Mouse (Mus musculus) right cerebral cortex, postnatal 25 days (tissue): ENCODE results near the gene Slc24a4.
"Not testable (repeated sequence)": the region's sequence is repeated elsewhere in the genome, so short reads cannot be mapped to it uniquely, and the experiment has no call there.

Experiments
- DNase-seq: peaks from one replicate; pipeline ENCODE4 v3.0.0; 2022

The Slc24a4 gene

DNA sequence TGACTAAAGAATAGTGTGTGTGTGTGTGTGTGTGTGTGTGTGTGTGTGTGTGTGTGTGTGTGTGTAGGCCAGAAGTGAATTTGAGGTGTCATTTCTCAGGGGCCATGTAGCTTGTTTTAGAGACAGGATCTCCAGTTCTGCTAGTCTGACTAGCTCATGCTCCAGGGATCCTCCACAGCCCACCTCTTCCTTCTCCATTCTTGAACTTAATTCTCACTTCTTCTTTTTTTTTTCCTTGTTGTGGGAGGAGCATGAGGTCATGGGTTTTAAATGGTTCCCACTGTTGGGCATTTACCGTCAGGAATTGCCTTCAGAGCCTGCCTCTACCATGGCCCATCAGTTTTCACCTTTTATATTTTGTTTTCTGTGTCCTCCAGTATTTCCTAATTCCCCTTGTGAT is 124.0 kb downstream of the Slc24a4 start:
- DNase-seq: no peak

DNA sequence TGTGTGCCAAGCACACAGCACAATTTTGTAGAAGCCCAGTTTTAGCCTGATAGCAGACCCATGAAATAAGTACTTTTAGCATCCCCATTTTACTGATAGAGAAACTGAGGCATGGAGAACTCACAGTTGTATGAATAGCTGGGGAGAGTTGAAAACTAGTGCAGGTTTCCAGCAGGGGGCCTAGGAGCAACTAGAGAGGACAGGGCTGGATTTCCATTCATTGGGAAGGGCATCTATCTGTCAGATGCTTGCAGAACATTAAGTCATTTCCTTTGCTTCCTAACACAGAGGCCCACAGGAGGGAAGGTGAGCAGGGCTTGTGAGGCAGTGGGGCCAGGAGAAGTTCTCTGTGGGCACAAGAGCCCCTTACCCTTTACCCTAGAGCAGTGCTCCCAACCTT is 126.5 kb downstream of the Slc24a4 start:
- no peak for DNase-seq

DNA sequence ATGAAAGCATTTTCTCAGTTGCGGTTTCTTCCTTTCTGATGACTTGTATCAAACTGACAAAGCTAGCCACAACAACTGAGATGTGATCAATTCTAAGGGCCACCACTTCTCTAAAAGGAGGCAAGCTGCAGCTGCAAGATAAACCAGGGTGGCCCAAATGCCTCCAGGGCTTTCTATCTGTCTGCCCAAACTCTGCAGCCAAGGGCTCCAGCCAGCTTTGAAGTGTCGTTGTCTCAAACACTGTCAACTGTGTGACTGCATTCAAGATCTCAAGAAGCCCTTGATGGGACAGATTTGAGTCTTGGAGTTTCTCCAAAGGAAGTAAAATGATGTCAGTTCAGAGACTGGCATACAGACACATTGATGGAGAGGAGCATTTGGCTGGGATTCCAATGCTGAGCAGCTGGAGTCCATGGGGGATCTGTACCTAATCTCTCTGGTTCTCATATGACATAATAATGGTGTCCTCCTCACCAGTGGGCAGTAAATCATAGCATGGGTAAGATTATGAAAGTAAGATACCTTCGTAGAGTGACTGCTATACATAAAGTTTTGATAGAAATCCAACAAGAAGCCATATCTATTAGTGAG is 130.1 kb downstream of the Slc24a4 start:
- DNase-seq: no peak

DNA sequence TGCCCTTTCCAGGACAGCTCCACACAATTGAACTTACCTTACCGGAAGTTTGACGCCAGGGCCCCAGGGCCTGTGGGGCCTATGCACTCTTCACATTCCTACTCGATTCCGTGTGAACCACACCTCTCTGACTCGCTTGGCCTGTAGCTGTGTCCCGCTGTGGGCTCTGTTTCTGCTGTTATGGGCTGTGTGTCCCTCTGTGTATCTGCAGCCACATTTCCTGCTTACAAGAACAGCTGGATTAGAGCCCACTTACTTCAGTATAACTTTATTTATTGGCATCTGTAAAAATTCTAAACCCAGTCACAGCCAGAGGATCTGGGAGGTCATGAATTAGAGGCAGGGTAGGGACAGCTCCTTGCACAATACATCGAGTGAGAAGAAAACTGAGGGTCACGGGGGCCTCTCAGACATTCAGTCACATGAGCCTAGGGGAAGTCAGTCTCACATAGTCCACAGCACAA is 133.4 kb downstream of the Slc24a4 start:
- DNase-seq: no peak

DNA sequence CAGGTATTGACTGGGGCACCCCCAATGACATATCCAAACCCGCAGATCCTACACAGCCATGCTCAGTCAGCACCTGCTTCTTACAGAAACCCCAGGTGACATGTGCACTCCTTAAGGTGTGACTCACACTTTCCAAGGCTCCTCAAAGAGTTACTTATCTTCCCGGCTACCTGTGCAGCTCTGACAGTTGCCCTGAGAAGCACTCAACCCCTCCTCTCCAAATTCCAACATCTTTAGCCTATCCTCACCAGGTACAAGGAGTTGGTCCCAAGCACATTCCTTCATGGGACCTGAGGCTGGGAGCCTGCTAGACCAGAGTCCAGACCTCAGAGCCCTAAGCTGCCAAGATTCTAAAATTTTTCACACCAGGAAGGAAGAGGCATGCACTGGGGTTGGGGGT is 134.3 kb downstream of the Slc24a4 start:
- no peak for DNase-seq

DNA sequence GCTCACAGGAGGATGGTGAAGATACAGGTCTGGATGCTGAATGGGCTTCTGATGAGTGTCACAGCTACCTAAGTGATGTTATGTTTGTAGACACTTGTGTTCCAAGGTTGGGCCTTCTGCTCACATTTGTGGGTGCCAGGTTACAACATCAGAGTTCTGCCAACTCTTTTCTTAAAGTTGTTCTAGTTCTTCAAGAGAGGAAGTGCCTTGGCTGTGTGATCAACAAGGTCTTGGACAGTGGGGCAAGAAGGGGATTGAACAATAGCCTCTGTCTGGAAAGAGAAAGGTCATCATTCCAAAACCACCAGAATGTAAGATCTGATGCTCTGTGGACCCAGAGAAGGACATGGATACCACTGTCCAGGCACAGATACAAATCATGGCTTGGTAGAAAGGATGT is 134.7 kb downstream of the Slc24a4 start:
- no peak for DNase-seq

DNA sequence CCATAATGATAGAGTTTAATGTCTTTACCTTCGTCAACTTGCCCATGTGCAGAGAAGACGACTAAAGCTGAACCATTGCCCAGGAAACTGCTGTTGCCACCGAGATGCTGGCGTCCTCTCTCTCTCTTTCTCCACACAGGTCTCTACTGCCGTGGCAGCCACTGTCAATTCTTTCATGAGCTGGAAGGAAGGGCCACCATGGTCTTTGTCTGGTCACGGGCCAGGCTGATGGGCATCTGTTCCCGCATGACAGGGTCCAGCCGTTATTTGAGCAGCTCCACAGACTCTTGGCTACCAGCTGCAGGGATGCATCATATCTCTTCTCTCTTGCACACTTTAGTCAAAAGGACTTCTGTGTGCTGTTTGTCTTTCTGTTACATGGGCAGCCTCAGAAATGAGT is 137.9 kb downstream of the Slc24a4 start:
- no peak for DNase-seq

DNA sequence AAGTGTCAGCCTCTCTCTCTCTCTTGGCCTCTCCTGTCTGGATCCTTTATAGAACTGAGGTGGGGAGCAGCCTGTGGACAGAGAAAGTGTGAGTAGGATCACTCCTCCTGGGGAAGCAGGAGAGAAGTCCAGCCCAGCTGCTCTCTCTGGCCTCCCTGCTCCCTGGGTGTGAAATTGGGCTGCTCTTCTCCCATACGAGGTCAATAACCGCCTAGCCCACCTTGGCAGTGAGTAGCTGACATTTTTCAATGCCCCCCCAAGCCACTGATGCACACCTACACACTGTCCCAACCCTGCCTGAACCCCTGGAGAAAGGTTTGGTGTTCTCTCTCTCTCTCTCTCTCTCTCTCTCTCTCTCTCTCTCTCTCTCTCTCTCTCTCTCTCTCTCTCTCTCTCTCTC is 140.6 kb downstream of the Slc24a4 start:
- DNase-seq: no peak

DNA sequence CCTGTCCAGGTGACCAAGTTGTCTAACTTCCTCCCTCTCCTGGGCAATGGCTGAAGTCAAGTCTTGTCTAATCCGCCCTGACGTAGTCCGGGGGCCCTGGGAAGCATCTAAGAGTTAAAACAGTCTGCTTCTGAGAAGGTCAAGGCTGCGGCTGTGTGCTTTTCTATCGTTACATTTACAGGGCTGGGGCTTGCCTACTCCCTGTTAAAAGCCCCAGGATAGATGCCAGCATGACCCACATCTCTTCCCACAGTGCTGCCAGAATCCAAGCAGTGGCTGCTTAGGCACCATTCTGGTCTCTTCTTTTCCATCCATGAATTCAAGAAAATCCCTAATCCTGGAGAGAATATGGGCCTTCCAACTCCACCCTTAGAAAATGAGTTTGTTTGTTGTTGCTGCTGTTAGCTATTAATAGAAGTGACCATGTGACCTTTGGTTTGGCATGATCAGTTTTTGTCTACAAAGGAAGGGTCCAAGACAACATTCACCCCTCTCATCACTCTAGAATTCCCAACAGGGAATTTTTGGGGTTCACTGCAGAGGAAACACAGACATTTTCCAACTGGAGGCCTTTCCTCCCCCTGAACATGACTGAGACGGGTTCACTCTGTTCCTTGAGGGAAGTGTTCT is 142.4 kb downstream of the Slc24a4 start:
- DNase-seq: no peak

DNA sequence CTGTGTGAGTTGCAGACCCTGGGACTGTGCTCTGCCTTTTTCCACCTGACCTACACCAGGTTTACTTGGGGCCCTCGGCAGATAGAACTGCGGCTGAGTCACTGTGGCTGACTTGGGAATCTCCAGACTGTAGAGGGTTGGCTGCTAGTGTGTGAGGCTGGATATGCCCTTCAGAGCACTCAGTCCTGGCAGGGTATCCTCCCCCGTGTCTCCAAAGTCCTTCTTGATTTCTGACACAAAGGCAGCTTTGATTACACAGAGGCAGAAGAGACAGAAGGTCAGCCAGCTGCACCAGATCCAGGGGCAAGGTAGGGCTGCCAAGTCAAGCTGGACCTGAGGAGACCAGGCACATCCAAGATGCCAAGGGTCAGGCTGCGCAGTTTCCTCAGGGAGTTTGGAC is 142.9 kb downstream of the Slc24a4 start:
- no peak for DNase-seq

DNA sequence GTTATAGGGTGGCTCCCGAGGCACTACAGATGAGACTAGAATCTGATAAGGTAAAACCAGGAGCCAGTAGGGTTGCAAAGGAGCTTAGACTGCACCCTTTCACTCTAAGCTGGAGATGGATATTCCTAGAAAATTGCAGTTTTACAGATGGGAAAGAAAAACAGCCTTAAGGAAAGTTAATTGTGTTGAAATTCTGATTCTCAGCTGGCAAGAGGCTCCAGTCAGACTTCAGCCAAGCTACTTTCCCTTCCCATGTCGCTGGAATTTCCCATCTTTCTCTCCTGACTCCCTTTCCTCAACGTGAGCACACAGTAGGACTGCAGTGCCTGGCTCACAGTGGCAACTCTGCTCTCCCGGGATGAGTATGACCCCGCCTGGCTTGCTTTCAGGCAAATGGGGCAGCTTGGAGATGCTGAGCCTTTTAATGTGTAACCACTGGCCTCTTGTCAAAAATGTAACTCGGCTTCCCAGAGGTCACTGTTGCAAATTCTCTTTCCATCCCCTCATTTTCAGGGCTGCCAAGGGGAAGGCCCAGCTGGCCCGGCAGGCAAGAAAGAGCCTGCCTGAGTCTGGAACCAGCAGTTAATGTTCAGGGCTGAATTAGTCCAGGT is 147.4 kb downstream of the Slc24a4 start:
- no peak for DNase-seq

DNA sequence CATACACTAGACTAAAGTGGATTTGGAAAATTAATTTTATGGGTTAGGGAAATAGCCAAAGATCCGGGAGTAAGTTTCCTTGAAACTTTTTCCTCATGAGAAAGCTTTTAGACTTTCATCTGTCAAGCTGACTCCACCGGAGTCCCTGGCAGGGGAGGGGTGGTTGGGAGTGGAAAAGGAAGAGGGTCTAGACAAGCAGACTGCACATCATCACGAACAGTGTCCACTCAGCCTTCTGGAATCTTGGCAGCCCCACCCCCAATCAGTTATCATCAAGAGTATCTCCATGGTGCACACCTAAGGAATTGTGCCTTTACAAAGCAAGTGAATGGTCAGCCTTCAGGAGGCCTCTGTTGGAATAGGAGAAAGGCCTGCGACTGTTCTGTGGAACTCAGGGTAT is 151.8 kb downstream of the Slc24a4 start:
- DNase-seq: not testable (repeated sequence)

DNA sequence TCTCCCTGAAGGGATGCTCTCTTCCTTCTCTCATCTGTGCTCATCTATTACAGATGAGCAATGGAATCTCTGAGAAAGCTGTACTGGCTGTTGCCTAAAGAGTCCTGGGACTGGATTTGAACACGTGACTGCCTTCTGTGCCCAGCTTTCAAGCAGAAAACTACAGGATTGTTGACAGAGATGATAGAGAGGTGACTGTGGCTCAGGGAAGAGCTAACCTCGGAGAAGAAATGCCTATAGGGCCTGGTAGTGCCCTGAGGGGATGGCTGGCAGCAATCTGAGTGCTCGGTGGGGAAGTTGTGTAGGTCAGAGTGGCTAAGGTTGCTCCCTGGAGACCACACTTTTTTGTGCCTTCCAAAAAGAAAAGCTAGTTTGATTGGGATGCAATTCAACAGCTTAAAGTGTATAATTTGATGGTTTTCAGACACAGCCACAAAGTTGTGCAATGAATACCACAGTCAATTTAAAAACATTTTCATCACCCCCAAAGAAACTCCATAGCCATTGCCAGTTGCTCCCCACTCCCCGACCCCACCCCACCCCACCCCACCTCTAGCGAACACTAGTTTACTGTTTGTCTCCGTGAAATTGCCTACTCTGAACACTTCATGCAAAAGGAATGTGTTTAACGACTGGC is 152.5 kb downstream of the Slc24a4 start:
- no peak for DNase-seq

DNA sequence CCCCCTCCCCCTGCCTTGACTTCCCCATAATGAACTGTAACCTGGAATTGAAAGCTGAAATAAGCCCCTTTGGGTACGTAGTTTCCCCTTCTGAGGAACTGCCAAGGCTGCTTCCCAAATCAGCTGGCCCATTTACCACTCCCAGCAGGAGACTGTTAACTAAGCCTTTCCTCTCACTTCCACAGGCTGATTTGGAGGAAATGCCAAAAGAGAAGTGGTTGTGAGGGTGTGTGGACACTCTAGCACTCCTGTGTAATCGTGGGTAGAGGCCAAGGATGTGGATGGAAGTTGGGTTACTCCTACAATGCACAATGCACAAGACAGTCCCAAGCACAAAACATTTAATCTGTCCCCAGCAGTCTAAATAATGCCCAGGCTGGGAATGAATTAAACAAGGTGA is 153.6 kb downstream of the Slc24a4 start:
- no peak for DNase-seq

DNA sequence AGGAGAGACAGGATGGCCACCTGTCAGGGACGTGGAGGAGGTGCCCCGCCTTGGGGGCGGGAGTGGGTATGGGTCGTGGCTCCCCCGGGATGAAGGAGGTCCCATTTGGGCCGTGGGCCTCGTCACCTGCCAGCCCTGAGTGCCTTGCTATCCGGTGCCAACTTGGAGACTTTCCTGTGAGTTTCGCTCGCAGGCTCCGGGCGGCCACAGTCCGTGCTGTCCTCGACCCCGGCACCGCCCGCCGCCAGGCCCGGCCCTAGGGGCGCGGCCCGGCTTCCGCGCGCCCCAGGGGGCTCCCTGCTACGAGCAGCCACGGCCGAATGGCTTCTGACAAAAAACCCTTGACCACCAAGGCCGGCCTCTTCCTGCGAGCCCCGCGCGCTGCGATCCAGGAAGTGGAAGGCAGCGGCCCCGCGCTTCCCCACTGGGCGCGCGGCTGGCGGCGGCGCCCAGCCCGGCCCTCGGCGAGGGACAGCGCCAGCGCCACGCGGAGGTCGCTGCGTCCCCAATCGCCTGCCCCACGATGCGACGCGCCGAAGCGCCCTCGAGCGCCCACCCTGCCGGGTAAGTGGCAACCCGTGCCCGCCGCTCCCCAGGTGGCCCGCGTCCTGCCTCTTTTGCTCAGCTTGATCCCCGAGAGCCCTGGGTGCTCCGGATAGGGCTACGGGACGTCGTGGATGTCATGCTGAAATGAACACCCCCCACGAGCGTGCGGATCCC is 154.4 kb downstream of the Slc24a4 start, which contains the start of gene Rin3:
TSS of gene Rin3 (plus strand) at position 286 of the 720 bp plus-strand sequence.
- no peak for DNase-seq

DNA sequence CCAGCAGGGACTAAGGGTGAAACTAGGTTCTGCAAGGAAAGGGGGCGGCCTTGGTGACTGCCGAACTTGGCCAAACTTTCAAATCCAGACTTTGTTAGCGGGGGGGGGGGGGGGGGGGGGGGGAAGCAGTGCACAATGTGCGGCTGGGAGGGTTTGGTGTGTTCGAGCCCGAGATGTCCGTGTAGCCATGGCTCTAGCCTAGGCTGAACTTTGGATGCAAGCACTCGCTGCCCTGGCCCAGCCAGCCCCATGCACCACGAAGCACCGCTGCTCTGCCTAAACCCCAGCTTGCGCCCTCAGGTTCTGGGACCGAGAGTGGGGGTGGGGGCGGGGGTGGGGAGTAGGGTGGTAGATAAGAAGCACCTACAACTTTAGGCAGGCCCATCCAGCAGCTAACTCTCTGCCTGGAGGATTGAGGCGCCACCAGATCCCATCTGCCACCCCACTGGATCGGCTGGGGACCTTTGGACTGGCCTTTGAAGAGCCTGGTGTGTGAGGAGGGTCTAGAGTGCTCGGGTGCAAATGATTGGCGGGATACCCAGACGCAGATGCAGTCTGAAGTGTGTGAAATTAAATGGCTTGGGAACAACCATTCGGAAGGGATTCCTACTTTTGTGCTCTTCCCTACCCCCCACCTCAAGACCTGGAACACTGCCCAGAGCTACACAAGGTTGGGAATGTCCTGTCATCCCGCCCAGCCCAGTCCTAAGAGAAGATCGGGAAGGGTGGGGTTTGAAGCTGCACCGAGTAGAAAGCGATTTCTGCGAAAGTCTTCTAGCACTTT is 155.1 kb downstream of the Slc24a4 start:
- no peak for DNase-seq

DNA sequence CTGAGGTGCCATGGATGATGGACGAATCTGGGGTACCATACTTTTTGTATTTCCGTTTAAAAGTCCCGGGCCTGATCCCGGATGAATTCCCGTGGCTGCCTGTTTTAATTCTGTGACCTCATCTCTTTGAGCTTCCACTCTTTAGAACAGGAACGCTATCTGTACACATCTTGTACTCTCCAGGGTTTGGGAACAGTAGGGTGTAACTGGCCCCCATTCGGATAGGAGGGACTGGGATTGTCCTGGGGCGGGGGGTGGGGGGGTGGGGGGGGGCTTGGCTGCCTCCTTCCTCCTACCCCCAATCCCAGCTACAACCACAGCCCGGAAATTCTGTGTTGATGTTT is 155.7 kb downstream of the Slc24a4 start:
- no peak for DNase-seq

DNA sequence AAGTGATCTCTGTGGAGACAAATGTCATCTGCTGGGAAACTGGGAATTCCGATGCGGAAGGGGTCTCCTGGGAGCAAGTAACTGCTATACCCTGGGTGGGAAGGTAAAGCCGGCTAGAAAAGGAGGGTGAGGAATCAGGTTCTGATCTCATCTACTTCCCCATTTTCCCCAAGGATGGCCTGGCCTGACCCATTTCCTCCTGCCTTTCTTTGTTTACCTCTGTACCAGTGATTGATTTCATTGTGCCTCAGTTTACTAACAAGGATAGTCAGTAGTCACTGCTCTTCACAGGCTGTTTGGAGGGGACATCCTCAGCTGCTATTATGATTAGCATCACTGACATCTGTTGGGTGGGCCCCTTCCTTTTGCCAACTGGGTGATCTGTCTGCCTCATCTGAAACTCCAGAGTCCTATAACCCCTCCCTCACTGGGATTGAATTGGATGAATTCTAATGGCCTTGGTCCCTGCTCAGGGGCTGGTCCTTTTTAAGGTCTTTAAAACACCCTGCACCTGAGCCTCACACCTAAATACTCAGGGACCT is 156.2 kb downstream of the Slc24a4 start:
- no peak for DNase-seq

DNA sequence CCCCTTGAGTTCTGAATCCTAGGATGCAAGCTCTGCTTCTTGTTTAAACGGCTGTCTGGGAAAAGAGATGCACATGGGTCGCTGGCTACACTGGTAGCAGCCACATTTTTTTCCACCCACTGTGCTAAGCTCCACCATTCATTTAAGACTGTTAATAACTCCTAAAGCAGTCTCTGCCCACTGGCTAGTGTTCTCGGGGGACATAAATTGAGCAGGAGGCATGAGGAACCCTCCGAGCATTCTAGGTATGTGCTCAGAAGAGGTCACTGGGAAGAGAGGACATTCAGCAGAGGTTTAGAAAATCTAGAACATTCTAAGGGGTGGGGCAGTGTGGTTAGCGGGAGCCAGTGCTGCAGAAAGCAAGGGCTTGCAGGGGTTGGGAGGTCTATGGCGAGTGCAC is 156.8 kb downstream of the Slc24a4 start:
- DNase-seq: no peak

DNA sequence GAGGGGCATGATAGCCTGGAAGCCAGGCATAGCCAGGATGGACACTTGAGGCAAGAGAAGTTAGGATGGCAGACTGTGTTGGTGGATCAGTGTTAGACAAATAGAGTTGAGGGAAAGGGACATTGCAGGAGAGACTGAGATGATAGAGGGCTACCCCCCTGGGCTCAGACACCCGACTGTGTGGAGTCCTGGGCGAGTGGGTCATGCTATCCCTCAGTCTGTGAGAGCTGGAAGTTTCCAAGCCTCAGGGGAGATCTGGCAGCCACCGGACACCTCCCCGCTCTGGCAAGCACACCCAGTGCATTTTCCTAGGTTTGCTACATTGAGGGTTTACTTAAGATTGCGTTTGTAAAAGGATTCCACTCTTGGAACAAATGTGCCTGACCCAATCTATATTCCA is 157.2 kb downstream of the Slc24a4 start:
- DNase-seq: no peak

DNA sequence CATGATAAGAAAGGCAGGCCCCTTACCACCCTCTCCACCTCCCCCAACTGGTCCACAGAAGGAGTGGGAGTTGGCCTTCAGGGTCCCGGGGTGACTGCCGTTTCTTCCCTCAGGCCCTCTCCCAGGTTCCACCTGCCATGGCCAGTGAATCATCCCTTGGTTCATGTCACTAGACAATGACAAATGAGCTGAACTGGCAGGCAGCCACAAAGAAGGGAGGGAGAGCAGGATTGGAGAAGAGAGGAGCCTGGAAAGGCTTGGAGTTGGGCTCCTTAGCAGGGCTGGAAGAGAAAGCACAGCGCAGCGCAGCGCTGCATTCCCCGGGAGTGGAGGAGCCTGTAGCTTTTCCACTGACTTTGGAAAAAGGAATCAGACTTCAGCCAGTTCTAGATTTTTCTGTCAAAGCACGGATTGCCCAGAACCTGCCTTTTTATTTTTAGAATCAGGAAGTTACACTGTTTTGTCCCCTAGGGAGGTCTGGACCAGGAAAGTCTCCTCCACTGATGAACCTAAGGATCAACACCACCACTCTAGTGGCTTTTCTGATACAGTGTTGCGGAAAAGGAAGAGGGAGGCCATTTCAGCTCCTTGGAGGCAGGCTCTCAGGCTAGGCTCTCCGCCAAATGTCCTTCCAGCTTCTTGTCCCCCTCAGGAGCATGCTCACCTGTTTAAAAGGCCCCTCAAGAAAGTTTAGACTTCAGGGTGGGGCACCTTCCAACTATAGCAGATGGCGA is 158.3 kb downstream of the Slc24a4 start:
- DNase-seq: no peak
